Mouse (Mus musculus) embryonic facial prominence, embryonic 14.5 days (tissue): Measurements from ENCODE around the gene Gucd1. TPM values are rescaled to one million over a fixed set of nuclear protein-coding genes. Genes with fewer than 3 reads are reported as not detected.
"Not testable (repeated sequence)": the region's sequence is repeated elsewhere in the genome, so short reads cannot be mapped to it uniquely, and the experiment has no call there.

Source experiments
- ATAC-seq: fragments of 200-750 bp; cut with Nextera tagmentation; 2 replicates; pipeline ENCODE4 v1.8.0; 2017; ENCODE audit warnings: low read depth, moderate number of reproducible peaks, moderate TSS enrichment
- DNase-seq: peaks from one replicate; pipeline ENCODE4 v3.0.0-alpha.2; 2015; ENCODE audit warnings: low spot score
- H3K27ac ChIP-seq: fragments of 300-500 bp; sonication (generic); replicated peaks from 2 replicates; pipeline ENCODE4 v1.5.1; 2014; ENCODE audit warnings: low read depth, mild to moderate bottlenecking, low read length, moderate library complexity
- H3K27me3 ChIP-seq: fragments of 300-500 bp; sonication (generic); replicated peaks from 2 replicates; pipeline ENCODE4 v1.6.1; 2014; ENCODE audit warnings: low read length; ENCODE audit not compliant: control insufficient read depth, insufficient read depth
- H3K36me3 ChIP-seq: fragments of 300-500 bp; sonication (generic); 2 replicates; pipeline ENCODE4 v1.6.1; 2014; ENCODE audit warnings: low read length, mixed read lengths; ENCODE audit not compliant: control insufficient read depth, insufficient read depth
- H3K4me1 ChIP-seq: fragments of 300-500 bp; sonication (generic); 2 replicates; pipeline ENCODE4 v1.6.1; 2014; ENCODE audit warnings: antibody characterized with exemption, low read length; ENCODE audit not compliant: control insufficient read depth, insufficient read depth
- H3K4me2 ChIP-seq: fragments of 300-500 bp; sonication (generic); 2 replicates; pipeline ENCODE4 v1.6.1; 2014; ENCODE audit warnings: low read depth, mild to moderate bottlenecking, low read length, moderate library complexity, mixed read lengths
- H3K4me3 ChIP-seq: fragments of 300-500 bp; sonication (generic); 2 replicates; pipeline ENCODE4 v1.5.1; 2014; ENCODE audit warnings: low read depth, mild to moderate bottlenecking, low read length
- H3K9ac ChIP-seq: fragments of 300-500 bp; sonication (generic); 2 replicates; pipeline ENCODE4 v1.6.1; 2014; ENCODE audit warnings: low read depth, mild to moderate bottlenecking, low read length, moderate library complexity, mixed read lengths
- H3K9me3 ChIP-seq: fragments of 300-500 bp; sonication (generic); 2 replicates; pipeline ENCODE4 v1.6.1; 2016; ENCODE audit warnings: low read length; ENCODE audit not compliant: control insufficient read depth
- WGBS: fragments of 180-500 bp; shearing (Covaris S2); extraction: QIAGEN DNeasy Blood & Tissue Kit; methylation state at CpG from one replicate; pipeline ENCODE4 v1.1.7; 2014; 5-methylcytosine and 5-hydroxymethylcytosine counted together
- polyA plus RNA-seq: library from polyadenylated mRNA; unstranded; fragments of >200 nt; fragmentation: Nextera tagmentation; extraction: Ambion mirVana; gene quantifications from 2 replicates; pipeline ENCODE4 v1.2.1, GENCODE M21; 2014

Gene Gucd1
- polyA plus RNA-seq, 1 experiment from 2014 or later = 32.9 TPM

DNA sequence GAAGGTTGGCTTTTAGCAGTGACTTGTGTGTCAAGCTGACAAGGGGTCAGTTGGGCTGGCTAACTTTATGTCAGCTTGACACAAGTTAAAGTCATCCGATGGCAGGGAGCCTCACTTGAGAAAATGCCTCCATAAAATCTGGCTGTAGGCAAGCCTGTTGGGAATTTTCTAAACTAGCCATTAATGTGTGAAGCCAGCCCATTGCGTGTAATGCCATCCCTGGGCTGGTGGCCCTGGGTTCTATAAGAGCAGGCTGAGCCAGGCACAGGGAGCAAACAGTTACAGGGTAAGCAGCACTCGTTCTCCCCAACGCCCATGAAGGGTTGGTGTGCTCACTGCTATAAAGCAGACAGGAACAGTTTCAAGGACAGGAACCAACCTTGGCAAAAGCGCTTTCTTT, 35.5 kb downstream of the Gucd1 start:
- DNase-seq (no peak), ATAC-seq (no peak)
- Histone ChIP-seq H3K27ac (no peak overlapping the region), H3K4me1 (no peaks in the 10 kb centered on the region), H3K9ac (no peak overlapping the region), H3K9me3 (no peaks in the 10 kb centered on the region), H3K36me3 (no peaks in the 10 kb centered on the region), H3K27me3 (no peaks in the 10 kb centered on the region), H3K4me3 (no peak overlapping the region), H3K4me2 (no peak overlapping the region)
- WGBS = 92% methylated on average over 5 of the region's 5 CpGs

- H3K27ac ChIP-seq = no peak overlapping the region
- no peaks in the 10 kb centered on the region for H3K4me1 ChIP-seq
- no peaks in the 10 kb centered on the region for H3K9me3 ChIP-seq
- no peaks in the 10 kb centered on the region for H3K36me3 ChIP-seq
- H3K9ac ChIP-seq = no peak overlapping the region
- no peaks in the 10 kb centered on the region for H3K27me3 ChIP-seq
- no peak overlapping the region for H3K4me2 ChIP-seq
- no peak overlapping the region for H3K4me3 ChIP-seq
- no peak for ATAC-seq
- no peak for DNase-seq
- WGBS = 82% methylated on average over 4 of the region's 4 CpGs
Observed at GRCm38 (mm10) chr10:75481703-75482102, 36.1 kb downstream of the Gucd1 start.

DNA sequence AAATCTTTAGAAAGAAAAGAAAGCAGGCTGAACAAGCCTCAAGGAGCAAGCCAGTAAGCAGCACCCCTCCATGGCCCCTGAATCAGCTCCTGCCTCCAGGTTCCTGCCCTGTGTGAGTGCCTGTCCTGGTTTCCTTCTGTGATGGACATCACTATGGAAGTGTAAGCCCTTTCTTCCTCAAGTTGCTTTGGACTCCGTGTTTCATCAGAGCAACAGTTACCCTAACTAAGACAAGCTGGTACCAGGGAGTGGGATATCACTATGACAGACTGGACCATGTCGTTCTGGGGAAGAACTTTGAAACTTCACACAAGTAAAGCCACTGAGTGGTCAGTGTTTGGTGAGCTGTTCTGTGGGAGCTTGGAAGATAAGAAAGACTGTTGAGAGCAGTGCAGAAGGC, 37.8 kb downstream of the Gucd1 start:
- H3K9ac ChIP-seq = no peak overlapping the region
- no peak overlapping the region for H3K27ac ChIP-seq
- no peak overlapping the region for H3K4me2 ChIP-seq
- H3K27me3 ChIP-seq = no peaks in the 10 kb centered on the region
- 77% methylated on average over 2 of the region's 2 CpGs for WGBS
- DNase-seq (no peak), ATAC-seq (no peak)
- no peaks in the 10 kb centered on the region for H3K36me3 ChIP-seq
- H3K4me1 ChIP-seq = no peaks in the 10 kb centered on the region
- H3K9me3 ChIP-seq = no peaks in the 10 kb centered on the region
- H3K4me3 ChIP-seq = no peak overlapping the region

GRCm38 (mm10) chr10:75477034-75477433, 40.7 kb downstream of the Gucd1 start:
- 59% methylated on average over 9 of the region's 9 CpGs for WGBS
- Histone ChIP-seq H3K27ac (no peak overlapping the region), H3K36me3 (no peaks in the 10 kb centered on the region), H3K4me1 (no peaks in the 10 kb centered on the region), H3K27me3 (no peaks in the 10 kb centered on the region), H3K9me3 (no peaks in the 10 kb centered on the region), H3K9ac (no peak overlapping the region), H3K4me3 (no peak overlapping the region), H3K4me2 (no peak overlapping the region)
- DNase-seq (peak; percentile 16), ATAC-seq (no peak)

GRCm38 (mm10) chr10:75475139-75475850, 42.5 kb downstream of the Gucd1 start:
- DNase-seq = not testable (repeated sequence)

DNA sequence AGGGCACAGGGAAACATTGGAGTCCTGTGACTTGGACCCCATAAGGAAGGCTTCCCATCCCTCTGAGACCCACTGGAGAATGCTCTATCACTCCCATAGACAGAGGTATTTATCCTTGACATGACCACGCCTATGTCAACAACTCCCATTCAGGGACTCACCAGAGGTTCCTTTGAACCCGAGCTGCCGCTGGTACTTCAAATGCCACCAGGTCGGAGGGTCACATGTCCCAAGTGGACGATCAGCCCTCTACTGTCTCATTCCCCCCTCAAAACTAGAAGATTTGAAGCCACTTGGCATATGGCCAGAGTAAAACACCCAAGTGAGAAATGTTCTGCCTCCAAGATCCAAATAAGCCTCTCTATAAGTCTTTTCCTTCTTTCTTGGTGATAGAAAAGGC, 43.2 kb downstream of the Gucd1 start:
- Histone ChIP-seq H3K27me3 (no peaks in the 10 kb centered on the region), H3K9ac (no peak overlapping the region), H3K4me3 (no peak overlapping the region), H3K4me2 (no peak overlapping the region), H3K4me1 (no peaks in the 10 kb centered on the region), H3K9me3 (no peaks in the 10 kb centered on the region), H3K27ac (no peak overlapping the region), H3K36me3 (no peaks in the 10 kb centered on the region)
- 37% methylated on average over 5 of the region's 5 CpGs for WGBS
- DNase-seq = no peak
- ATAC-seq = no peak

More at GRCm38 (mm10) chr10:75475139-75475850, 42.5 kb downstream of the Gucd1 start:
- 0 out of 2 replicates have a peak, but pooled peaks have one; percentile 22 for ATAC-seq
- H3K4me3 ChIP-seq, H3K4me1 ChIP-seq, H3K4me2 ChIP-seq, H3K27ac ChIP-seq, H3K36me3 ChIP-seq, H3K9me3 ChIP-seq, H3K27me3 ChIP-seq, H3K9ac ChIP-seq: not testable (repeated sequence)
- WGBS = 24% methylated on average over 4 of the region's 6 CpGs

DNA sequence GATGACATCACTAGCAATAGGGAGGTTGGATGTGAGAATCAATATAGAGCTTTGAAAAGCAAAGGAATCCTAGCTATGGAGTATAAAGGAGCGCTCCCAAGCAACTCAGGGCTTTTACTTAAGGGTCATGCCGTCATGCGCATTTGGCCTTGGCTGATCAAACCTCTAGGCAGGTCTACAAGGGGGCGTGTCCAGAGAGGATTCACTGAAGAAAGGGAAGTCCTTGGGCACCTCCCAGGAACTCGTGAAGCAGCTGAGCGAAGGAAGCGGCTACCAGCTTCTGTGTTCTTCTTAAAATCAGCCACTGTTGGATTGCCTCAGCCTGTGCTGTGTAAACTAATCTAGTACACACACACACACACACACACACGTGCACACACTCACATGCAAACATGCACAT, 44.4 kb downstream of the Gucd1 start:
- no peak overlapping the region for H3K27ac ChIP-seq
- H3K9me3 ChIP-seq = no peaks in the 10 kb centered on the region
- DNase-seq = no peak
- H3K9ac ChIP-seq = no peak overlapping the region
- no peaks in the 10 kb centered on the region for H3K36me3 ChIP-seq
- ATAC-seq = no peak
- WGBS = 79% methylated on average over 8 of the region's 8 CpGs
- H3K4me3 ChIP-seq = no peak overlapping the region
- no peak overlapping the region for H3K4me2 ChIP-seq
- H3K4me1 ChIP-seq = no peaks in the 10 kb centered on the region
- no peaks in the 10 kb centered on the region for H3K27me3 ChIP-seq

DNA sequence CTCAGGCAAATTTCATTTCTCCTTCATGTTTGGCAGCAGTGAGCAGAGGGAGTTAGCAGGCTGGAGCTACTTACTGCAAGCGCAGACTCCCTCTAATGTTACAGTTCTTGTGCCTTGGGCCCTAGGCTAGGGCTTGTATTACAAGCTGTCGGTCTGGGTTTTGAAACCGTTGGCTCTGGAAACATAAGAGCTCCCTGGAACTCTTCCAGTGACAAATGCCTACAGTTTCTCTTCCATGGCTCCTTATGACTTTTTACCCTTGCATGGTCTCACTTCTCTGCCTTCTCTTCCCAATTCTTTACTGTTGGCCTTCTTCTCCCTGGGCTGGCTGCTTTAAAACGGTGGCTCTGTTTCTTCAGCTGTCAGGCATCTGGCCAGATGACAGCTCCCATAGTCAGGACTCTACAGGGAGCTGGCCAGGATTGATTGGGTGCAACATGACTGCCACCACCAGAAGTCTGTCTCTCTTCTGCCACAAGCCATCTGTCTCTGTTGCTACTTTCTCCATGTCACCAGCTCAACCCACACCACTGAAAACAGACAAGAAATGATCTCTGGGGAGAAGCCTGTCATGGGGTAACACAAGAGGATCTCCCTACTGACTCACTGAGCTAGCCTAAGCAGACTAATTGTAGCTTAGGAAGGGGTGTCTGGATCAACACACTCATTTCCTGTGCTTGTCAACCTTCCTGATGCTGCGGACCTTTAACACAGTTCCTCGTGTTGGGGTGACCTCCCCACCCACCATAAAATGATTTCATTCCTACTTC, 51.8 kb downstream of the Gucd1 start:
- DNase-seq = peak; percentile 95
- H3K9ac ChIP-seq = no peak overlapping the region
- 31% methylated on average over 6 of the region's 6 CpGs for WGBS
- peaks cover 12% of the 10 kb centered on the region; the same call in 1 of the 2 replicates for H3K4me1 ChIP-seq
- peak overlapping the region; percentile 61 for H3K27ac ChIP-seq
- H3K27me3 ChIP-seq = no peaks in the 10 kb centered on the region
- ATAC-seq = peak; percentile 95
- H3K4me3 ChIP-seq = no peak overlapping the region
- H3K36me3 ChIP-seq = no peaks in the 10 kb centered on the region
- H3K4me2 ChIP-seq = peak overlapping the region; percentile 13; the same call in 1 of the 2 replicates
- no peaks in the 10 kb centered on the region for H3K9me3 ChIP-seq
